Mouse (Mus musculus) heart, adult 2 months (tissue): Measurements from ENCODE around the gene Hic1.

Source experiments
- CTCF ChIP-seq: fragments of 200-600 bp; IDR thresholded peaks from 2 replicates; pipeline ENCODE4 v1.8.1; 2022; ENCODE audit warnings: antibody characterized with exemption, mild to moderate bottlenecking, moderate library complexity
- EP300 ChIP-seq: fragments of 200-500 bp; IDR thresholded peaks from 2 replicates; pipeline ENCODE4 v1.6.1; 2011; ENCODE audit warnings: low read depth, low read length, control low read depth; ENCODE audit not compliant: insufficient read depth
- POLR2A ChIP-seq: fragments of 200-500 bp; IDR thresholded peaks from 2 replicates; pipeline ENCODE4 v1.6.1; 2011; ENCODE audit warnings: mild to moderate bottlenecking, low read depth, low read length, control low read depth; ENCODE audit not compliant: insufficient read depth

DNA sequence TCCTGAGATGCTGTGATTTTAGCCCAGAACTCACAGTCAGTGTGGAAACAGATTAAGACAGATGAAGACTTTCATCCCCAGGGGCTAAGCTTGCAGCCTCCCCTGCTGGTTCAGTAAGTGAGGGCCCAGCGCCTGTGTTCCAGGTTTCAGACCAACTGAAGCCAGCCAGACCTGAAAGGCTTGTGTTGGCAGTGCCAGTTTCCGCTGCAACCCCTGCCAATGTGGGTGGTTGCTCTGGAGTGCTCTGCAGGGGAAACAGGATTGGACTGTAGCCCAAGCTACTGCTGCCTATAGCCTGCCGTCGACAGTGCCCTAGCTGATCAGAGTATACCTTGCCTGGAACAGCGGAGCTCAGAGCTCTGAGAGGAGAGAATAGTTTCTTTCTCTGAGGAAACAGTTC lies 37.0 kb downstream of the Hic1 start:
- TF ChIP-seq CTCF (peak; percentile 77), EP300 (peak; percentile 58; the same call in 1 of the 2 replicates), POLR2A (no peak)
